Mouse (Mus musculus): Measurements from ENCODE around the gene Olfr449. TPM values are rescaled to one million over a fixed set of nuclear protein-coding genes. Genes with fewer than 3 reads are reported as not detected.

Gene Olfr449
- under 1 TPM in 1 of 2 experiments, not detected in 1; 0.19 TPM for polyA plus RNA-seq (2017; shearing (Covaris generic))

GRCm38 (mm10) chr6:42834084-42834483 lies at the start of gene Olfr449:
TSS of gene Olfr449 (plus strand) at chr6:42834384.

GRCm38 (mm10) chr6:42784793-42785192 lies 49.4 kb upstream of the Olfr449 start, which contains the start of gene Olfr452:
TSS of gene Olfr452 (plus strand) at chr6:42785093.

GRCm38 (mm10) chr6:42811639-42812038 lies 22.5 kb upstream of the Olfr449 start, which contains the start of gene Olfr450:
TSS of gene Olfr450 (plus strand) at chr6:42811939.

Other genes starting within 250 kb of the Olfr449 start
- gene Tcaf3, start 236.7 kb upstream of the Olfr449 start, polyA plus RNA-seq (2017; shearing (Covaris generic)) = 1 to 10 TPM in 1 of 2 experiments, under 1 TPM in 1; 0.13 to 2.0 TPM
- under 1 TPM; 0.11 to 0.31 TPM for gene Tcaf2, start 189.1 kb upstream of the Olfr449 start, polyA plus RNA-seq (2017; shearing (Covaris generic))
- under 1 TPM; 0.31 to 0.76 TPM for gene Tcaf1, start 124.3 kb upstream of the Olfr449 start, polyA plus RNA-seq (2017; shearing (Covaris generic))
- under 1 TPM in 1 of 2 experiments, not detected in 1; 0.64 TPM for gene Olfr453, start 95.0 kb upstream of the Olfr449 start, polyA plus RNA-seq (2017; shearing (Covaris generic))
- gene Olfr38, start 78.0 kb upstream of the Olfr449 start, polyA plus RNA-seq (2017; shearing (Covaris generic)) = under 1 TPM in 1 of 2 experiments, not detected in 1; 0.78 TPM
- not detected for gene Olfr452, start 49.3 kb upstream of the Olfr449 start, polyA plus RNA-seq (2017; shearing (Covaris generic))
- not detected for gene Olfr450, start 22.4 kb upstream of the Olfr449 start, polyA plus RNA-seq (2017; shearing (Covaris generic))
- gene Olfr448, start 56.1 kb downstream of the Olfr449 start, polyA plus RNA-seq (2017; shearing (Covaris generic)) = not detected
- gene Olfr447, start 74.5 kb downstream of the Olfr449 start, polyA plus RNA-seq (2017; shearing (Covaris generic)) = not detected
- gene Olfr446, start 87.0 kb downstream of the Olfr449 start, polyA plus RNA-seq (2017; shearing (Covaris generic)) = under 1 TPM; 0.08 to 0.71 TPM
- not detected for gene Olfr444, start 114.7 kb downstream of the Olfr449 start, polyA plus RNA-seq (2017; shearing (Covaris generic))

Data from inflammation-experienced regulatory T-cells (primary cell).